Mouse (Mus musculus) heart, embryonic 10.5 days (tissue): ENCODE results near the gene Sf3b3. TPM values are rescaled to one million over a fixed set of nuclear protein-coding genes. Genes with fewer than 3 reads are reported as not detected.
"Not testable (repeated sequence)": the region's sequence is repeated elsewhere in the genome, so short reads cannot be mapped to it uniquely, and the experiment has no call there.

Experiments
- DNase-seq: peaks from one replicate; pipeline ENCODE4 v3.0.0-alpha.2; 2017; ENCODE audit warnings: low spot score
- H3K27ac ChIP-seq: fragments of 300-500 bp; sonication (generic); 2 replicates; pipeline ENCODE4 v1.5.1; 2016; ENCODE audit warnings: mild to moderate bottlenecking
- H3K27me3 ChIP-seq: fragments of 300-500 bp; sonication (generic); 2 replicates; pipeline ENCODE4 v1.6.1; 2016; ENCODE audit warnings: mild to moderate bottlenecking; ENCODE audit not compliant: poor library complexity, insufficient read depth, severe bottlenecking
- H3K36me3 ChIP-seq: fragments of 300-500 bp; sonication (generic); 2 replicates; pipeline ENCODE4 v1.6.1; 2016; ENCODE audit warnings: mild to moderate bottlenecking, moderate library complexity
- H3K4me1 ChIP-seq: fragments of 300-500 bp; sonication (generic); 2 replicates; pipeline ENCODE4 v1.6.1; 2016; ENCODE audit warnings: mild to moderate bottlenecking
- H3K4me3 ChIP-seq: fragments of 300-500 bp; sonication (generic); 2 replicates; pipeline ENCODE4 v1.5.1; 2016; ENCODE audit warnings: mild to moderate bottlenecking, moderate library complexity
- H3K9me3 ChIP-seq: fragments of 300-500 bp; sonication (generic); 2 replicates; pipeline ENCODE4 v1.6.1; 2016; ENCODE audit warnings: mild to moderate bottlenecking, moderate library complexity
- WGBS: fragments of 180-500 bp; shearing (Covaris S2); methylation state at CpG from one replicate; pipeline ENCODE4 v1.1.7; 2016; 5-methylcytosine and 5-hydroxymethylcytosine counted together
- polyA plus RNA-seq: library from polyadenylated mRNA; unstranded; fragments of >200 nt; fragmentation: Nextera tagmentation; extraction: Ambion mirVana; gene quantifications from 2 replicates; pipeline ENCODE4 v1.2.1, GENCODE M21; 2016

Sf3b3 gene
- polyA plus RNA-seq, 1 experiment from 2014 or later: 148 TPM

DNA sequence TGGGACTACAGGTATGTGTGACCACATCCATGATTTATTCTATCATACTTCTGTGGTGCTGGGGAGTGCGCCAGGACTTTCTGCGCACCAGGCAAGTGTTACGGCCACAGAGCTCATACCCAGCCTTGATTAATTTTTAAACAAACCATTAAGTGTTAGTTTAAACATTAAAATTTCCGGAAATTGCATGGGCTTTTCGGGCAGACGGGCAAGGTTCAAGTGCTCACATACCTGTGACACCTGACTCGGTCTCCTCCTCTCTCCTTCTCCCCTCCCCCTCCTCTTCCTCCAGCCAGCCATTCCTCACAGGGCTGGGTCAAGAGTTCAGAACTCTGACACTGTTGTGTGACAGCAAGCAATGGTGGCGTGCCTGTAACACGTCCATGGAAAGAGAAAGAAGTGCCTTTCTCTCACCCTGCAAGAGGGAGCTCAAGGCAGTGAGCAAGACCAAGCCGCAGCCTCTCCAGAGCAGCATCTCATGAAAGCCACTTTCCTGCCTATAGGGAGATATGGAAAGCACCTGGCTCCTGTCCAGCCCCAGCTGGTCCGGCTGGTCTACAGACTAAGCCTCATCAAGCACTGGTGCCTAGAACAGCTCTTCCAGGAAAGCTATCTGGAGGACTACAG lies 53.9 kb downstream of the Sf3b3 start:
- peaks cover 12% of the 10 kb centered on the region; the same call in 1 of the 2 replicates for H3K4me1 ChIP-seq
- H3K36me3 ChIP-seq: no peaks in the 10 kb centered on the region
- no peak overlapping the region for H3K27ac ChIP-seq
- H3K4me3 ChIP-seq: no peak overlapping the region
- 0 out of 2 replicates have a peak, but pooled peaks cover 5% of the 10 kb centered on the region for H3K9me3 ChIP-seq
- no peaks in the 10 kb centered on the region for H3K27me3 ChIP-seq
- 72% methylated on average over 11 of the region's 11 CpGs for WGBS
- no peak for DNase-seq

DNA sequence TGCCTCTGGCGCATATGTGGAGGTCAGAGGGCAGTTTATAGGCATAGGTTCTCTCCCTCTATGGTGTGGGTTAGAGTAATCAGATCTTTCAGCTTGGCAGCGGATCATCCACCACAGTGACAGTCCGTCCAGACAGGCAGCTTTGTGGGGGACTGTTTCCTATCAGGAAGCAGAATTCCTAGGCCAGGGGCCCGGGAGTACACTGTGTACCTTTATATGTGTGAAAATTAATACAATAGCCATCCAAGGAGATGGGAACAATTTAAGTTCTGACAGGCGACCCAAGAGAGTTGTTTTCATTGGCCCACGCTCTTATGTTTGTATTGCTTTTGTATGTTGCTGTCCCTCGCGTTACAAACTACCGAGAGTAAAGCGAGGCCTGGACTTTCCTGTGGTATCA lies 55.4 kb downstream of the Sf3b3 start:
- 69% methylated on average over 10 of the region's 10 CpGs for WGBS
- H3K36me3 ChIP-seq: no peaks in the 10 kb centered on the region
- H3K9me3 ChIP-seq: 0 out of 2 replicates have a peak, but pooled peaks cover 5% of the 10 kb centered on the region
- H3K27me3 ChIP-seq: no peaks in the 10 kb centered on the region
- no peak overlapping the region for H3K27ac ChIP-seq
- H3K4me1 ChIP-seq: peaks cover 12% of the 10 kb centered on the region; the same call in 1 of the 2 replicates
- no peak overlapping the region for H3K4me3 ChIP-seq
- no peak for DNase-seq

DNA sequence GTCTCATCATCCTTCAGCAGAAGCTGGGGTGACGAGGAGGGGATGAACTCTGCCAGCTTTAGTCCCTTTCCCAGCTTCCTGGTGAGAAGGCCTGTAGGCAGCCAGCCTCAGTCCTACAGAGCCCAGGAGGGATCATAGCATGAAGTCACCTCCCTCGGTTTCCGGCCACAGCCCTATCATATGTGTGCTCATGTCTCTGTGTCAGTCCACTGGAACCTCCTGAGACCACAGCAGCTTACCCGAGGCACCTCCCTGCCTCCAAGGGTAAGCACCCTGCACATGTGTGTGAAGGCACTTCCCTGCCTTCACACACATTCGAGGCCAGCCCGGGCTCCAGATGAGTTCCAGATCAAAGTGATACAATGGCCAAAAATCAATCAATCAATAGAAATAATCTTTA lies 56.3 kb downstream of the Sf3b3 start:
- Histone ChIP-seq H3K36me3 (no peaks in the 10 kb centered on the region), H3K4me3 (no peak overlapping the region), H3K4me1 (peaks cover 12% of the 10 kb centered on the region; the same call in 1 of the 2 replicates), H3K27ac (no peak overlapping the region), H3K9me3 (no peaks in the 10 kb centered on the region), H3K27me3 (no peaks in the 10 kb centered on the region)
- no peak for DNase-seq
- WGBS: 61% methylated on average over 6 of the region's 6 CpGs

DNA sequence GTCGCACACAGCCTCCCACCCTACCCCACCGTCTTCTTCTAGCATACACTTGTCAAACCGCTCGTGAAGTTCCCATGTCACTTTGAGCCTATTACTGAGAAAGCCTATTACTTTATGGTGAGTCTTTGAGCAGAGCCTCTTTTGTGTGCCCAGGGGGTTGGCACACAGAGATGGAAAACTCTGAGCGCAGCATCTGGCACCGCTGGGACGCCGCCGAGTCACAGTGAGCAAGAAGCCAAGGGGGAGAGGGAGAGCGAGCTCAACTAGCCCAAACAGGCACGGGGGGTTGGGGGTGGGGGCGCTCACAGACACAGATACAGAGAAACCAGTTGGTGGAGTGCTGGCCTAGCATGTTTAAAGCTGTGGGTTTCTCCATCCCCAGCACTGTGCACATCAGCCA lies 57.0 kb downstream of the Sf3b3 start:
- WGBS: 53% methylated on average over 12 of the region's 12 CpGs
- Histone ChIP-seq H3K4me3 (no peak overlapping the region), H3K9me3 (no peaks in the 10 kb centered on the region), H3K36me3 (no peaks in the 10 kb centered on the region), H3K4me1 (peaks cover 12% of the 10 kb centered on the region; the same call in 1 of the 2 replicates), H3K27me3 (no peaks in the 10 kb centered on the region), H3K27ac (no peak overlapping the region)
- no peak for DNase-seq

DNA sequence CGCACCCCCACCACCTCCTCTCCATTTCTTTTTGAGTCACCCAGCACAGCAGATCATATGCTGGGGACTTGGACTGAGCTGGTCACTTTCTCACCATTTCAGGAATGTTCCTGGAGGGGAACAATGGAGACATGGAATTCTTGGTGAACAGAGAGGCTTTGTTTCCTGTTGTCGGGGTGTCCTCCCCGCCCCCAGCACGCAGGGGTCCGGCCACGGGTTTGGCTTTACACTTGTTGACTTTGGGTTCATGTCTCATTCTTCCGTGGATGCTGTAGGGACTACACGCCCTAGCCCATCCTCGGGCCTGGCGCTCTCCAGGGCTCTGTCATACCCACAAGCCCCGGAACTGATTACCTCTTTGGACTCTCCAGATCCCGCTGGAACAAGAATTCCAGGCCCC lies 57.6 kb downstream of the Sf3b3 start:
- Histone ChIP-seq H3K27me3 (no peaks in the 10 kb centered on the region), H3K4me1 (peaks cover 12% of the 10 kb centered on the region; the same call in 1 of the 2 replicates), H3K36me3 (no peaks in the 10 kb centered on the region), H3K27ac (no peak overlapping the region), H3K9me3 (no peaks in the 10 kb centered on the region), H3K4me3 (no peak overlapping the region)
- 61% methylated on average over 12 of the region's 12 CpGs for WGBS
- no peak for DNase-seq

DNA sequence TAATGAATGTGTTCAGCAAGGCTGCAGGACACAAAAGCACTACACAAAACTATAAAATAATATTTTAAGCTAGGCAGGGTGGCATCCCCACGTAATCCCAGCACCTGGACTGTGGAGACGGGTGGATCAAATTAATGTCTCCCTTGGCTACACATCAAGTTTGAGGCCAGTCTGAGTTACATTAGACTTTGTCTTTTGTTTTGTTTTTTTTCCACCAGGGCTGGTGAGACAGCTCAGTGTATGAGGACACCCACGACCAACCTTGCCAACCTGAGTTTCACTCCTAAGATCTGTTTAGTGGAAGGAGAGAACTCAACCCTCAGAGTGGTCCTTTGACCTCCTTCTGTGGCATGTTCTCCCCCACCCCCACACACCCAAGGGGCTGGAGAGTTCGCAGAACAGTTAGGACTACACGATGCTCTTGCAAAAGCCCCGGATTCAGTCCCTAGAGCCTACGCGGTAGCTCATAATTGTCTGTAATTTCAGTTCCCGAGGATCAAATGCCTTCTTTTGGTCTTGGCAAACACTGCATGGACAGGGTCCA lies 59.1 kb downstream of the Sf3b3 start:
- Histone ChIP-seq H3K9me3 (no peaks in the 10 kb centered on the region), H3K36me3 (no peaks in the 10 kb centered on the region), H3K4me3 (no peak overlapping the region), H3K27ac (no peak overlapping the region), H3K27me3 (no peaks in the 10 kb centered on the region), H3K4me1 (peaks cover 5% of the 10 kb centered on the region; the same call in 1 of the 2 replicates)
- WGBS: 86% methylated on average over 9 of the region's 9 CpGs
- DNase-seq: no peak

DNA sequence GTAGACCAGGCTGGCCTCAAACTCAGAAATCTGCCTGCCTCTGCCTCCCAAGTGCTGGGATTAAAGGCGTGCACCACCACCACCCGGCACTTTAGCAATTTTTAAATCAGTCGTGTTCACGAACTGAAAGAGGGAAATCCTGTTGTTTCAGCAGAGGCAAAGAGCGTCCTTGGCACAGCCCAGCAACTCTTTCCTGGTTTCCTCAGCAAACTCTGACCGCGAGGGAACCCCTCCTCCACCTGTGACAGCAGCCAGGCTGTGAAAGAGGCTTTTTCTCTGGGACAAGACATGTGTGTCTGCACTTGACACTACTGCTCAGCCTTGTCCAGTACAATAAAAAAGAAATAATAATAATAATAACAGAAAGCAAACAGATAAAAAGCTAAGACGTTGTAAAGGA lies 59.7 kb downstream of the Sf3b3 start:
- no peak overlapping the region for H3K4me3 ChIP-seq
- no peaks in the 10 kb centered on the region for H3K9me3 ChIP-seq
- DNase-seq: no peak
- H3K36me3 ChIP-seq: no peaks in the 10 kb centered on the region
- 74% methylated on average over 8 of the region's 8 CpGs for WGBS
- no peak overlapping the region for H3K27ac ChIP-seq
- H3K27me3 ChIP-seq: no peaks in the 10 kb centered on the region
- peaks cover 5% of the 10 kb centered on the region; the same call in 1 of the 2 replicates for H3K4me1 ChIP-seq

DNA sequence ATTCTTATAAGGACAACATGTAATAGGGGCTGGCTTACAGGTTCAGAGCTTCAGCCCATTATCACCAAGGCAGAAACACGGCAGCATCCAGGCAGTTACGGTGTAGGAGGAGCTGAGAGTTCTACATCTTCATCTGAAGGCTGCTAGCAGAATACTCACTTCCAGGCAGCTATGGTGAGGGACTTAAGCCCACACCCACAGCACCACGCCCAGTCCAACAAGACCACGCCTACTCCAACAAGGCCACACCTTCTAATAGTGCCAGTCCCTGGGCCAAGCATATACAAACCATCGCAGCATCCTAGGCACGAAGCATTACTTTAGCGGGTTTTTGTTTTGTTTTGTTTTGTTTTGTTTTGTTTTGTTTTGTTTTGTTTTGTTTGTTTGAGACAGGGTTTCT lies 60.1 kb downstream of the Sf3b3 start:
- WGBS: 68% methylated on average over 7 of the region's 7 CpGs

DNA sequence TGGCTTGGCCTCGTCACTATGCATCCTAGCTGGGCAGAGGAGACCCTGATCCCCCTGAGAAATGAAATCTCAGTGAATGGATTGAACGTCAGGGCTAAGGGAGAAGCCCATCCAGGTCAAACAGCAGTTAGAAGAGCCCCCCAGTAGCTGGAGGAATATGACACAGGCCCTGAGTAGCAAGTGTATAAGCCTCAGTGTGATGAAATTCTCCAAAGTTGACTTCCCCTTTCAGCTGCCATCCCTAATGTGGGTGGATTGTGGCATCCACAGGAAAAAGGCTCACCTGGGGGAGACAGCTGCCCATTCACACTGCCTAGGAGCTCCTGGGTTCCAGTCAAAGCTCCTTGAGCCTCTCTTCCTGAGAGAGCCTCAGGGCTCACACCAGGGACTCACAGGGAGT lies 61.2 kb downstream of the Sf3b3 start:
- WGBS: 62% methylated on average over 2 of the region's 2 CpGs
- no peaks in the 10 kb centered on the region for H3K36me3 ChIP-seq
- H3K4me3 ChIP-seq: no peak overlapping the region

More for the DNA sequence above, 60.1 kb downstream of the Sf3b3 start:
- H3K36me3 ChIP-seq, H3K9me3 ChIP-seq, H3K27me3 ChIP-seq, DNase-seq, H3K27ac ChIP-seq, H3K4me1 ChIP-seq, H3K4me3 ChIP-seq: not testable (repeated sequence)

DNA sequence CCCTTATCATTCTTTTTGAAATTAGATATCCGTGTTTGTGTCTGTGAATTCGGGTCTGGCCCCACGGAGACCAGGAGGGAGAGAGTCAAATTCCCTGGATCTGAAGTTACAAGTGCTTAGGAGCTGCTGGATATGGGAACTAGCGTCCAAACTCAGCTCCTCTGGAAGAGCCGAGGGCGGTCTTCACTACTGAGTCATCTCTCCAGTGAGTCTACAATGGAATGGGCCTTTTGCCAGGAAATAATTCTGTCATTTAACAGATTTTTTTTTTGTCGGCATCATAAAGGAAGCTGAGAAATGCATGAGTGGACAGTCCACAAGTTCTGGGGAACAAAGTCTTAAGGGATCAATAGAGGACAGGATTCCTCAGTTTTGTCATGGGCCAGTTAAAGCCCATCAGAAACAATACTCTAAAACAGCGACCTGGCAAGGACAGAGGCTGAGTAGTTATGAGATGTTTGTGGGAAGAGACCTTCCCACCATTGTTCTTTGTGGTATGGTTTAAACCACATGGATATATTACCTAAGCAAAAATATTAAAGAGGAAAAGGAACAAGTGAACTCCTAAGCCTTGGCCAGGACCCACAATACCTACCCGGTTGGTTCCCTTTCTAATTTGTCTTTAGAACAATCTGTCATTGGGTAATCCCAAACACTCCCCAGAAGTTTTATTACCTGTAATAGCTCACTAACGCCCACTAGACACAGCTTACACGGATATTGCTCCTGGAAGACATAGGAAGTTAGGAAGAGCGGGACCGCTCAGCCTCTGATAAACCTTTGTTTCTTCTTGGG lies 66.5 kb downstream of the Sf3b3 start:
- Histone ChIP-seq H3K4me3 (no peak overlapping the region), H3K27me3 (no peaks in the 10 kb centered on the region), H3K27ac (no peak overlapping the region), H3K9me3 (no peaks in the 10 kb centered on the region), H3K36me3 (no peaks in the 10 kb centered on the region), H3K4me1 (no peaks in the 10 kb centered on the region)
- WGBS: 81% methylated on average over 13 of the region's 13 CpGs
- no peak for DNase-seq

More for the DNA sequence above, 61.2 kb downstream of the Sf3b3 start:
- peaks cover 5% of the 10 kb centered on the region; the same call in 1 of the 2 replicates for H3K4me1 ChIP-seq
- H3K9me3 ChIP-seq: no peaks in the 10 kb centered on the region
- H3K27ac ChIP-seq: no peak overlapping the region
- no peak for DNase-seq
- no peaks in the 10 kb centered on the region for H3K27me3 ChIP-seq

DNA sequence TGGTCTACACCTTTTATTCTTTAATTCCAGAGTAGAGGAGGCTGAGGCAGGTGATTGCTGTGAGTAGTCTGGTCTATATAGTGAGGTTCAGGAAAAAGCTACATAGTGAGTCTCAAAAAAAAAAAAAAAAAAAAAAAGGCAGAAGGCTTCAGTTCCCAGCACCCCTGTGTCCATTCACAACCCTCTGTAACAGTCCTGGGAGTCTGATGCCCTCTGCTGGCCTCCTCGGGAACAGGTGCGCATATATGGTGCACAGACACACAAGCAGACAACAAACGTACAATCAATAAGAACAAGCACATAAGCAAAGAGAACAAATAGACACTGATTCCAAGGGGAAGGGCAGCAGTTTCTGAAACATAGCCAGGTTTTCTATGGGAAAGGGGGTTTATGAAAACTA lies 70.3 kb downstream of the Sf3b3 start:
- Histone ChIP-seq H3K9me3 (no peaks in the 10 kb centered on the region), H3K27me3 (no peaks in the 10 kb centered on the region), H3K4me3 (no peak overlapping the region), H3K36me3 (no peaks in the 10 kb centered on the region), H3K27ac (no peak overlapping the region), H3K4me1 (no peaks in the 10 kb centered on the region)
- no peak for DNase-seq
- 96% methylated on average over 3 of the region's 3 CpGs for WGBS

DNA sequence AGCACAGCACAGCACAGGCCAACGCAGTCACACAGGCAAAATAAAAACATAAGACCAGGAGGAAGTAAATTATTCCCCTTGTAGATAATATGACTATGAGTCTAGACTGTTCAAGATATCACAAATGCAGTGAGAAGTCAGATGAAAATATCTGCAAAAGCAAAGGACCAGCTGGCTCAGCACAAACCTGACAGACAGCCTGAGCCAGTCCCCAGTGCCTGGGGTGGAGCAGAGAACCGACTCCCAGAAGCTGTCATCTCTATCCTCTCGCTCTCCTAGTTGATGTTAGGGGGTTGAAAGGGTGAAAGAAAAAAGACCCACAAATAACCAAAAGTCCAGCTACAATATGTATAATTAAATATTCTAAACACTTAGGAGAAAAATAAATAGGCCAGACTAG lies 70.9 kb downstream of the Sf3b3 start:
- no peaks in the 10 kb centered on the region for H3K4me1 ChIP-seq
- no peak overlapping the region for H3K4me3 ChIP-seq
- H3K27me3 ChIP-seq: no peaks in the 10 kb centered on the region
- H3K27ac ChIP-seq: no peak overlapping the region
- 86% methylated on average over 3 of the region's 3 CpGs for WGBS
- no peak for DNase-seq
- no peaks in the 10 kb centered on the region for H3K9me3 ChIP-seq
- no peaks in the 10 kb centered on the region for H3K36me3 ChIP-seq

DNA sequence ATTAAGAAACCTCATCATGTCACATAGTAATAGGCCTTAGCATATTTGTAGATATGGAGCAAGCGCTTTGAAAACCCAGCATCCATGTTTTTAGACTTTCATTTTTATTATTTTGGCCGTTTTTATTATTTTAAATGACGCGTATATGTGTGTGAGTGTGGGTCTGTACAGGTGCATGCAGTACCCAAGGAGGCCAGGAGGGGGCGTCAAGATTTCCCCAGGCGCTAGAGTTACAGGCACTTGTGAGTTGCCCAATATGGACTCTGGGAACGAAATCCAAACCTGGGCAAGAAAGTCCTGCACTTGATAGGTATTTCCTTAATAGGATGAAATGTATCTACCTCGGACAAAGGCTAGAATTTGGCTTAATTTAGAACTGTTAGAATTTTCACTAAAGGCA lies 71.3 kb downstream of the Sf3b3 start:
- no peaks in the 10 kb centered on the region for H3K27me3 ChIP-seq
- no peaks in the 10 kb centered on the region for H3K36me3 ChIP-seq
- DNase-seq: no peak
- H3K9me3 ChIP-seq: no peaks in the 10 kb centered on the region
- no peak overlapping the region for H3K4me3 ChIP-seq
- WGBS: 73% methylated on average over 8 of the region's 8 CpGs
- no peak overlapping the region for H3K27ac ChIP-seq
- H3K4me1 ChIP-seq: no peaks in the 10 kb centered on the region
